Mouse (Mus musculus): ENCODE data around the gene Gm17660.

GRCm38 (mm10) chr5:104076361-104076760, 1.0 kb downstream of the Gm17660 start:
- no peak for TF ChIP-seq CTCF (IDR thresholded peaks at IDR 0.05; ENCODE audit: low read depth)
- TF ChIP-seq EP300 (IDR thresholded peaks at IDR 0.05; ENCODE audit: low read depth): no peak

Measured in heart, postnatal 0 days (tissue).